Mouse (Mus musculus) neural tube, embryonic 10.5 days (tissue): ENCODE data around the gene Ttll11.

ENCODE experiments used
- DNase-seq: peaks from one replicate; pipeline ENCODE4 v3.0.0-alpha.2; 2017; ENCODE audit warnings: low spot score; ENCODE audit errors: extremely low spot score

The Ttll11 gene

GRCm38 (mm10) chr2:35972259-35973001, 7.3 kb downstream of the Ttll11 start:
- no peak for DNase-seq

- DNase-seq: no peak
Observed at GRCm38 (mm10) chr2:35965883-35966513, 13.7 kb downstream of the Ttll11 start.

GRCm38 (mm10) chr2:35963280-35963679, 16.4 kb downstream of the Ttll11 start:
- DNase-seq: no peak

- no peak for DNase-seq
Observed at GRCm38 (mm10) chr2:35961593-35962127, 18.1 kb downstream of the Ttll11 start.

- no peak for DNase-seq
Observed at GRCm38 (mm10) chr2:35957471-35958140, 22.1 kb downstream of the Ttll11 start.

- DNase-seq: no peak
Observed at GRCm38 (mm10) chr2:35955211-35955610, 24.5 kb downstream of the Ttll11 start.

- DNase-seq: no peak
Observed at GRCm38 (mm10) chr2:35952187-35952958, 27.3 kb downstream of the Ttll11 start.

- no peak for DNase-seq
Observed at GRCm38 (mm10) chr2:35944896-35945295, 34.8 kb downstream of the Ttll11 start.

GRCm38 (mm10) chr2:35942960-35943359, 36.8 kb downstream of the Ttll11 start:
- DNase-seq: no peak

GRCm38 (mm10) chr2:35935045-35935444, 44.7 kb downstream of the Ttll11 start:
- DNase-seq: no peak

- DNase-seq: no peak
Observed at GRCm38 (mm10) chr2:35933116-35933515, 46.6 kb downstream of the Ttll11 start.

GRCm38 (mm10) chr2:35931619-35932018, 48.1 kb downstream of the Ttll11 start:
- DNase-seq: no peak

- peak; percentile 87 for DNase-seq
Observed at GRCm38 (mm10) chr2:35930498-35931149, 49.1 kb downstream of the Ttll11 start.

- no peak for DNase-seq
Observed at GRCm38 (mm10) chr2:35928133-35928532, 51.6 kb downstream of the Ttll11 start.

GRCm38 (mm10) chr2:35924947-35925346, 54.8 kb downstream of the Ttll11 start:
- no peak for DNase-seq

GRCm38 (mm10) chr2:35922956-35923355, 56.8 kb downstream of the Ttll11 start:
- no peak for DNase-seq

GRCm38 (mm10) chr2:35912090-35912489, 67.6 kb downstream of the Ttll11 start:
- DNase-seq: no peak

GRCm38 (mm10) chr2:35911675-35912074, 68.0 kb downstream of the Ttll11 start:
- DNase-seq: no peak

GRCm38 (mm10) chr2:35910740-35911139, 69.0 kb downstream of the Ttll11 start:
- DNase-seq: no peak

- DNase-seq: no peak
Observed at GRCm38 (mm10) chr2:35909353-35909752, 70.4 kb downstream of the Ttll11 start.

GRCm38 (mm10) chr2:35907578-35907977, 72.1 kb downstream of the Ttll11 start:
- no peak for DNase-seq
